Mouse (Mus musculus): ENCODE measurements around the gene Gfer.

GRCm38 (mm10) chr17:24671346-24671745, 24.6 kb downstream of the Gfer start:
- TF ChIP-seq MEF2A (IDR thresholded peaks at IDR 0.05; ENCODE audit: borderline replicate concordance, low read depth, low read length) = no peak
- TF ChIP-seq KAT2A (IDR thresholded peaks at IDR 0.05; ENCODE audit: insufficient replicate concordance, low read length) = no peak
- no peak for TF ChIP-seq CTCF (conservative IDR thresholded peaks at IDR 0.05 in 1 of 2, IDR thresholded peaks at IDR 0.05 in 1 of 2; ENCODE audit: low read depth in 2 of 2, low read length in 2 of 2)
- no peak for TF ChIP-seq ELF1 (IDR thresholded peaks at IDR 0.05; ENCODE audit: low read depth, low read length)
- no peak for TF ChIP-seq HCFC1 (IDR thresholded peaks at IDR 0.05; ENCODE audit: low read depth, low read length)
- no peak for TF ChIP-seq CHD2 (IDR thresholded peaks at IDR 0.05; ENCODE audit: low read length)
